22 mouse cellular contexts compared by ENCODE assay signal in the genomic region with DNA sequence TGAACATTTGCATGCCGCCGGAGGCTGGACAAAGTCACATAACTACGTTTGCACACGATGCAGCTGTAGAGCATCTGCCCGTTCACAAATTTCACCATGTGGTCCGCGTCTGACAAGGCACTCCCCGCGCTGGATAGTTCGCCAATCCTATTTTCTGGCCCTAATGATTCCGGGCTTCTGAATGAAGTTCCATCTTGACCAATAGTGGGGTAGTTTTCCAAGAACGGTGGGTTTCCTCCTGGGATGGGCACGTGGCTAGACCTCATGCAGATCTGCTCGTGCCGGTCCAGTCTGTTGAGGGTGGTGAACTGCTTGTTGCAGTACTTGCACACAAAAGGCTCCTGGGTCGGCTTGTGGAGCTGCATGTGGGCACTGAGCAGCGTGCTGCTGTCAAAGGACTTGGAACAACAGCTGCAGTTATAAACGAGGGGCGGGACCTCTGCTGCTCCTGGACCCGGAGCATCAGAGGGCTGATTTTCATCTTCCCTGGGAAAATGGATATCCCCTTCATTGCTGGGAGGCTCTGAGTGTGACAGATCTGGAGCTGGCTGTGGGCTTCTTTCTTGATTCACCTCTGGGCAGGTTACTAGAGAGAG. TPM values are rescaled to one million over a fixed set of nuclear protein-coding genes. Genes with fewer than 3 reads are reported as not detected.
DNase-seq lines count a peak whose midpoint lies in the region; ATAC-seq and TF ChIP-seq lines count a peak whose summit lies in the region.
"Had no signal": no experiment of that assay in that cellular context is flagged by ENCODE, and none has a peak within 500 bp of the region (broad histone marks: within the 10 kb centered on the region; RNA-seq: fewer than 3 reads in every experiment).

No protein-coding gene starts in this region.

- TF ChIP-seq POLR2A in myocyte (IDR thresholded peaks at IDR 0.05; ENCODE audit: insufficient read length, low read depth) = no peak

- DNase-seq in cerebellum, adult 11-12 months = peak; percentile 12
- DNase-seq in cerebellum, postnatal 10 days = no peak
- DNase-seq in lung, embryonic 14.5 days = peak; percentile 51
- no peak for DNase-seq in lung, adult 18-20 months
- DNase-seq: adrenal gland, postnatal 25 days; cerebellum, adult 9-11 months; kidney, adult 18-20 months; kidney, postnatal 4 days; right cerebral cortex, postnatal 14 days; thymus, adult 18-20 months; thymus, postnatal 36 days had no signal

- 0 out of 2 replicates have a peak overlapping the region, but pooled peaks have one; percentile 85 for H3K27ac ChIP-seq in lung, embryonic 14.5 days (ENCODE audit: low read depth)
- peak overlapping the region; percentile 76 for H3K27ac ChIP-seq in brown adipose tissue, adult 24 weeks (replicated peaks; ENCODE audit: low read depth, low read length)
- H3K27ac ChIP-seq in midbrain, embryonic 16.5 days (ENCODE audit: low read length) = no peak overlapping the region
- H3K27ac ChIP-seq: forebrain, embryonic 13.5 days; heart, embryonic 10.5 days; limb, embryonic 15.5 days; liver, embryonic 15.5 days; midbrain, embryonic 12.5 days had no signal

- H3K9me3 ChIP-seq in lung, embryonic 14.5 days (ENCODE audit: low read depth, low read length) = no peaks in the 10 kb centered on the region
- no peaks in the 10 kb centered on the region for H3K9me3 ChIP-seq in midbrain, embryonic 16.5 days (replicated peaks; ENCODE audit: control insufficient read depth, low read length, poor library complexity, severe bottlenecking)
- H3K9me3 ChIP-seq: forebrain, embryonic 13.5 days; heart, embryonic 10.5 days; limb, embryonic 15.5 days; liver, embryonic 15.5 days; midbrain, embryonic 12.5 days had no signal

- no peak overlapping the region for H3K4me2 ChIP-seq in lung, embryonic 14.5 days
- no peak overlapping the region for H3K4me2 ChIP-seq in myocyte (ENCODE audit: low read depth)
- H3K4me2 ChIP-seq in midbrain, embryonic 16.5 days (ENCODE audit: low read length) = no peak overlapping the region
- H3K4me2 ChIP-seq: forebrain, embryonic 13.5 days; limb, embryonic 15.5 days; liver, embryonic 15.5 days; midbrain, embryonic 12.5 days had no signal

- no peak overlapping the region for H3K9ac ChIP-seq in lung, embryonic 14.5 days
- H3K9ac ChIP-seq in midbrain, embryonic 16.5 days (ENCODE audit: low read depth, low read length) = no peak overlapping the region
- H3K9ac ChIP-seq: forebrain, embryonic 13.5 days; limb, embryonic 15.5 days; liver, embryonic 15.5 days; midbrain, embryonic 12.5 days had no signal

- H3K4me1 ChIP-seq in lung, embryonic 14.5 days (ENCODE audit: insufficient read depth) = peaks cover 7% of the 10 kb centered on the region; the same call in 1 of the 2 replicates
- peaks cover 23% of the 10 kb centered on the region for H3K4me1 ChIP-seq in brown adipose tissue, adult 24 weeks (ENCODE audit: control insufficient read depth, insufficient read depth, insufficient read length, low read length)
- no peaks in the 10 kb centered on the region for H3K4me1 ChIP-seq in midbrain, embryonic 16.5 days (ENCODE audit: control insufficient read depth, insufficient read depth, low read length)
- H3K4me1 ChIP-seq: limb, embryonic 15.5 days; liver, embryonic 15.5 days; midbrain, embryonic 12.5 days had no signal

- no peaks in the 10 kb centered on the region for H3K27me3 ChIP-seq in lung, embryonic 14.5 days (ENCODE audit: insufficient read depth, low read length)
- no peaks in the 10 kb centered on the region for H3K27me3 ChIP-seq in myocyte (ENCODE audit: control insufficient read depth, insufficient read depth, insufficient read length)
- H3K27me3 ChIP-seq in midbrain, embryonic 16.5 days (ENCODE audit: control insufficient read depth, insufficient read depth, low read depth, low read length) = no peaks in the 10 kb centered on the region
- H3K27me3 ChIP-seq: forebrain, embryonic 13.5 days; limb, embryonic 15.5 days; liver, embryonic 15.5 days; midbrain, embryonic 12.5 days had no signal

- TF ChIP-seq CTCF in lung, embryonic 14.5 days (IDR thresholded peaks at IDR 0.05; ENCODE audit: low read depth) = no peak

- H3K4me3 ChIP-seq in lung, embryonic 14.5 days (ENCODE audit: low read depth, low read length) = no peak overlapping the region
- H3K4me3 ChIP-seq in brown adipose tissue, adult 24 weeks (ENCODE audit: insufficient read depth, low read depth, low read length) = no peak overlapping the region
- H3K4me3 ChIP-seq in myocyte = no peak overlapping the region
- H3K4me3 ChIP-seq in midbrain, embryonic 16.5 days (ENCODE audit: low read depth, low read length) = no peak overlapping the region
- H3K4me3 ChIP-seq: erythroblast, embryonic 14.5 days; forebrain, embryonic 13.5 days; heart, embryonic 10.5 days; limb, embryonic 15.5 days; liver, embryonic 15.5 days; midbrain, embryonic 12.5 days had no signal

- no peak overlapping the region for H3ac ChIP-seq in myocyte (ENCODE audit: control insufficient read depth, insufficient read length)

- H3K36me3 ChIP-seq in lung, embryonic 14.5 days (ENCODE audit: insufficient read depth) = peaks cover 38% of the 10 kb centered on the region
- H3K36me3 ChIP-seq in myocyte (ENCODE audit: control insufficient read depth, insufficient read depth) = peaks cover 39% of the 10 kb centered on the region
- H3K36me3 ChIP-seq in midbrain, embryonic 16.5 days (ENCODE audit: control insufficient read depth, insufficient read depth, low read length) = peaks cover 23% of the 10 kb centered on the region

- WGBS in lung, embryonic 14.5 days = 61% methylated on average over 20 of the region's 20 CpGs
- WGBS in midbrain, embryonic 16.5 days = 79% methylated on average over 20 of the region's 20 CpGs

- no peaks in the 10 kb centered on the region for H3K79me2 ChIP-seq in myocyte (ENCODE audit: control insufficient read depth, insufficient read depth)

- no peak for ATAC-seq in lung, embryonic 14.5 days (ENCODE audit: insufficient read depth)
- ATAC-seq in midbrain, embryonic 16.5 days = no peak
- ATAC-seq: activated CD4-positive, CD25-positive, alpha-beta regulatory T cell, adult 4 months; forebrain, embryonic 13.5 days; hindbrain, embryonic 16.5 days had no signal

TF ChIP-seq in myocyte, 11 proteins besides CTCF, POLR2A, EP300 and RAD21:
- TF ChIP-seq REST (IDR thresholded peaks at IDR 0.05; ENCODE audit: insufficient read depth, insufficient read length) (no peak), MYOD1 (IDR thresholded peaks at IDR 0.05; ENCODE audit: control insufficient read depth in 1 of 3, insufficient read length in 2 of 3, low read depth in 2 of 3) (peak; percentile 48 to 90 (median 84)), MYOG (IDR thresholded peaks at IDR 0.05; ENCODE audit: control insufficient read depth in 1 of 3, insufficient read depth in 1 of 3, insufficient read length in 2 of 3, low read depth in 2 of 3) (peak in 2 of 3 experiments; percentile 8 to 77)
TF ChIP-seq in myocyte: peak in this region for 2.

RNA-seq across cellular contexts. Expression of gene Rasa2, which starts 56.3 kb away (rescaled TPM):
- polyA plus RNA-seq in lung, embryonic 14.5 days (2014; fragmentation: Nextera tagmentation; extraction: Ambion mirVana) = 18.7 and 21.4 TPM in 2 replicates
- polyA plus RNA-seq in brown adipose tissue, adult 24 weeks (2012; ENCODE audit: insufficient read depth, insufficient read length, missing spikeins) = 2.6 and 5.7 TPM in 2 replicates
- 1.2 TPM for polyA plus RNA-seq in myocyte (2012; fragmentation: generic; extraction: Trizol)
- 18.2 and 19.2 TPM in 2 replicates for polyA plus RNA-seq in midbrain, embryonic 16.5 days (2015; fragmentation: Nextera tagmentation; extraction: Ambion mirVana)
- polyA plus RNA-seq: erythroblast, embryonic 14.5 days had no signal

Comparison
In these comparisons a context has a peak if more than half of its experiments do, and no peak if none do; other contexts are left out.
1. DNase-seq: peak in cerebellum, adult 11-12 months (single experiment) and lung, embryonic 14.5 days (single experiment); none in cerebellum, postnatal 10 days (0 of 2) and lung, adult 18-20 months (0 of 2).